Mouse (Mus musculus) adrenal gland, postnatal 4 days (tissue): ENCODE measurements at regions not wholly inside any gene's neighbourhood (a gene's known extent, or its start where the extent isn't known, plus 50 kb on each side); places are given as distances from the start of the nearest gene placed in this dataset.

ENCODE experiments used
- DNase-seq, 2 experiments: peaks; one replicate each; pipeline ENCODE4 v3.0.0; 2021 to 2022; ENCODE audit warnings: low spot score in 2 of 2, mixed read lengths in 2 of 2

DNA sequence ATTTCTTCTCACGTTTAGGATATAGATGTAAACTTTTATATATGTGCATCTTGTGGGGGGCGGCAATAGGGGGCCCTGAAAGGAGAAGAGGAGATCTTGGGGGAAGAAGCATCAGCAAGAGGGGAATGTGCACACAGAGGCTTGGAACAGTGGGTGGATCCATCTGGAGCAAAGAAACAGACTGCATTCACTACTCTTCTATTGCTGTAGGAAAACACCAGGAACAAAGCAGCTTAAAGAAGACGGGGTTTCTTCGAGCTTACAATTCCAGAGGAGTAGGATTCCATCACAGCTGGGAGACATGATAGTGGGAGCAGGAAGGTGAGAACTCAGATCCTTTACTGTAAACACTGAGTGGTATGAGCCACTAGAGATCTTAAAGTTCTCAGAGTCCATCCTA, 444.9 kb upstream of the BB014433 start:
- no peak for DNase-seq

- DNase-seq = no peak
Observed at GRCm38 (mm10) chr8:15487579-15487978, 441.7 kb upstream of the BB014433 start.

GRCm38 (mm10) chr8:15470561-15470960, 424.7 kb upstream of the BB014433 start:
- no peak for DNase-seq

DNA sequence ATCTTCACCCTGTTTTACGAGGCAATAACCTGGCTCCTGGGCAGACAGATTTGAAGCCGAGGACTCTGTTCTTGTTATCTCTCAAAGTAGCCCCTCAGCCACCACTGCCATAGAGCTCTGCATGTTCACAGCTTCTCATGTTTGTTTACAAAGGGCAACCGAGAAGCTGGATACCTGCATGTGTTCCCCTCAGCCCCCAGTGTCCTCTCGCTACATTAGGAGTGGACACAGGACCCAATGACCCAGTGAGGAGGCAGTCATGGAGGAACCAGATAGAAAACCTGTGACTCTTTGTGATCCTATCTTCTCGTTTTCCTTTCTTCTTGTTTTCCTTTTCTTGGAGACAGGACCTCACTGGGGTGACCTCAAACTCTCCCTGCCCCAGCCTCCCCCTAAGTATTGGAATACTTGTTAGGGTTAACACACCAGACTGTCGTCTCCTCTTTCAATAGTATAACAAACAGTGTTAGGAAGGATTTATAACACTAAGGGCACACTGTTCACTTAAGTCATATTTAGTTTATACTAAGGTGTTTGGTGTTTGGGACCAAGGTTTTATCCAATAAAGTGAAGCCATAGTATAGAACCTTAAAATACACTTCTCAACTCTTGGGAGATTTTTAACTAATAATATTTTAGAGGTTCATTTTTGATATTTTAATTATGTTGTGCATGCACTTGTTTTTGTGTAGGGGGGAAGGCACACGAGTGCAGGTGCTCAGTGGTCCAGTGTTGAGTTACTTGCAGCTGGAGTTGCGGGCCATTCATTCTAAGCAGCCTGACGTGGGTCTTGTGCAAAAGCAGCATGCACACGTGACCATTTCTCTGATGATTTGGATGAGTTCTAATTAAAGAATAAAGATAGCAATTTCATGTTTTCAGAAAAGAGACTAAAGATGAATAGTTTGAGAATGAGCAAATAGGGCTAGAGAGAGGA, 422.9 kb upstream of the BB014433 start:
- DNase-seq = no peak

DNA sequence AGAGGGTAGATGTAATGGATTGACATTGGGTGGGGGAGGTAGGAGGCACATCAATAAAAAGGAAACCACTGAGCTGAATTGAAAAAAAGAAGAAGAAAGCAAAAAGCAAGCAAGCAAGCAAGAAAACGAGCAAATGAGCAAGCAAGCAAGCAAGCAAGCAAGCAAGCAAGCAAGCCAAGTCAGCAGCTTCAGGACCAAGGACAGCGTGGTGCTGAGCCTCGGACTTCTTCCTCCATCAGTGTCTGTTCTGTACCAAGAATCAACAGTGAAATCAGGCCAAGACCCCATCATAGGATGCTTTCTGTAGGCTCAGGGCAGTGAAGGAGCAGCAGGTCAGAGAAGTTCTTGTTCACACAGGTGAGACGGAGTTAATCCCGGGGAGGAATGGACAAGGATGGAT, 392.7 kb upstream of the BB014433 start:
- DNase-seq = peak in 1 of 2 experiments; percentile 7

DNA sequence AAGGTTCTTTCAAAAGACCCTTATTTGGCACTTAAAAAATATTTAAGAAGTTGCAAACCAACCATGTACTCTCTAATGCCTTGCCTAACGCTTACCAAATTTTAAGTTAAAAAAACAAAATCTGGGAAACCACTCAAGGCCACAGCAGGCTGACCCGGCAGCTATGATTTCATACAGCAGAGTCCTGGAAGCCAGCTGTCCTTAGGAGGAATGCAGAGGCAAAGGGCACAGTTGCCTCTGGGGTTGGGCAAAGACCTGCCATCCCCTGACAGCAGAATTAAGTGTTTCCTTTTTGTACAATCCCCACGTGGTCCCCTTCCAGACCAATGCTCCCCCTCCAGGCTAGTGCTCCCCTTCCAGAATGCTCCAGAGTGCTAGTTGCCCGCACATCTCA, 348.8 kb upstream of the BB014433 start:
- no peak for DNase-seq

- DNase-seq = no peak
Observed at GRCm38 (mm10) chr8:15393936-15394721, 348.3 kb upstream of the BB014433 start.

- no peak for DNase-seq
Observed at GRCm38 (mm10) chr8:15392056-15392455, 346.2 kb upstream of the BB014433 start.

GRCm38 (mm10) chr8:15388791-15389190, 342.9 kb upstream of the BB014433 start:
- no peak for DNase-seq

- DNase-seq = no peak
Observed at GRCm38 (mm10) chr8:15367063-15367462, 321.2 kb upstream of the BB014433 start.

DNA sequence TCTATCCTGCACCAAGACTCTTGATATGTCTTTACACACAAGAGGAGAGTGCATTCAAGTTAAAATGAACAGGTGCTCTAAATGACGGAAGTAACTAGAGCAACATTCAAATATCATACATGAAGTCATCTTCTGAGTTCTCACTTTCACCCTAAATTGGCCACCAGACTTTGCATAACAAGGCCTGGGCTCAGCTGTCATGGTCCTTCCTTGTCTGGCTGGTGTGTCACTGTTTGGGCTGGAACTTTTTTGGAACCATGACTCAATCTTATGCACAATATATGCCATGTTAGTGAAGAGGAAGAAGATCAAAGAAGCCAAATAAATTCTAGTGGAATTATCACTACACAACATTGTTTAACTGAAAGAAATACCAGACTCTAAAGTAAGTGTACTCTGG, 318.7 kb upstream of the BB014433 start:
- DNase-seq = no peak

DNA sequence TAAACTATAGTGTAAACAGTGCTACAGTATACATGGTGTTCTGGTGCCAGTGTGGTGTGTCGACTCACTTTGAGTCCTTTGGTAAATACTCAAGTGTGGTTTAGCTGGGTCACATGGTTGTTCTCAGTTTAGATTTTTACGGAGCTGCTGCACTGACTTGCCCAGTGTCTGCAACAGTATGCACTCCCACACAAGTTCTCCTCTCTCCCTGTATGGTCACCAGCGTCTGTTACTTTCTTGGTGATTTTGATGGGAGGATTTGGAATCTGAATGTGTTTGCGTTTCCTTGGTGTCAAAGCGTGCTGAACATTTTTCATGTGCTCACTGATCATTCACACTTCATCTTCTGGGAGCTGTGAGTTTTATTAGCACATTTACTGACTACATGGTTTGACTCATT, 298.3 kb upstream of the BB014433 start:
- DNase-seq = no peak

GRCm38 (mm10) chr8:15343616-15344015, 297.7 kb upstream of the BB014433 start:
- DNase-seq = no peak

- no peak for DNase-seq
Observed at GRCm38 (mm10) chr8:15334532-15334931, 288.7 kb upstream of the BB014433 start.

DNA sequence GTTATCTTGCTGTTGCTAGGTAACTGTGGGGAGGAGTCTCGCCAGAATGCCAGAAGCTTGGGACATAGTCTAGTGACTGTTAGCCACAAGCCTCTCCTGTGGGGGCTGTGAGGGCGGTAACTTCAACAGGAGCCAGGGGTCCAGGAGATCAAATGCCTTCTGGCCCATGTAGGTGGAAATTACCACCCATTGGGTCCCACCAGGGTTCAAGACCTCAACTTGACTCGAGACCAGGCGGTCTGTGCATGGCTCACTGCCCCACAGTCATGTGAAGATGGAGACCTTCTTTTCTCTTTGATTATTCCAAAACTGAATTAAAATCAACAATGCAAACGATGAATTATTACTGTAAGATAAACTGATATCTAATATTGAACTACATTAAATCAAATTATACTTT, 281.4 kb upstream of the BB014433 start:
- DNase-seq = no peak

DNA sequence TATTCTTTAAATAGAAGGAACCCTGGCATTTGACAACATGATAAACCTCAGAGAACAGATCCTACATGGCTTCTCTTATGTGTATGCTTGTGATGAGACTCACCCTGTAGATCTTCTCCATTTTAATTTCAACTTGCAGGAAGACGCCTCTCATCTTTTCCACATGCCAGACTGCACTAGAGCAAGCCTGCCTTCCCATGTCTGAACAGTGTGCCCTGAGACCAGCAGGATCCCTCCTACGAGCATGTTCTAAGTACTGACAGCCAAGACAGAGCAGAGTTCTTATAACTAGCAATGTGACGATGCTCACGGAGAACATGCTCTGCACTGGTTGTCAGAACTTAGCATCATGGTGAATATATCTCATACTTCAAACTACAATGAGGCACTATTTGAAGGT, 277.5 kb upstream of the BB014433 start:
- DNase-seq = no peak

DNA sequence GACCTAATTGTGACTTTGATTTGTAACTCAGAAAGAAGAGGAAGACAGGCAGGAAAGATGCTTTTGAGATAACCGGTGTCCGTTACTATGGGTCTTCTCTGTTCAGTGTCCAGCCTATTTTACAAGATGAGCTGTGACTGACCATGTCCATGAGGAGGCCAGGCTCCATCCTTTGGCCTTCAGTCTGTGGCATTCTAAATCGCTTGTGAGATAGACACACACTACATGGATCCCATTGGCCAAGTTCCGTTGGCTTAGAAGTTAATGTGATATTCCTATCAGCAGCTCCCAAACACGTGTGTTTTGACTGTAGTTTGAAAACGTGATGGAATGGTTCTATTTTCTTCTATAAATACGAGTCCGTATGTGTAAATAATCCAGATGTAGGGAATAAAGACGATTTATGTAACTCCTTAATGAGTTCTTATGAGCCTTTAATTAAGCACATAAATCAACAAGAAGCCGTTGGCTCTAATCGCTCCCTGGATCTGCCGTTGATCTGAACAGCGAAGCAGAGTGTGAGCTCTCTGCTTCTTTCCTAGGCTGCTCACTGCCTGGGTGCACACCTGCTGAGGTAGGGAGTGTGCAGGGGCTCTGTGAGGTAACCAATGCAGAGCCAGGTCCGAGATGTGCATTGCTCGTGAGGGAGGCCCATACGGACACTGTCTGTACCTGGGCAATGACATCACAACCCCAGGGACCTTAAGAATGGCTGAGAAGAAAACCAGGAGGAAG, 272.4 kb upstream of the BB014433 start:
- DNase-seq = no peak

DNA sequence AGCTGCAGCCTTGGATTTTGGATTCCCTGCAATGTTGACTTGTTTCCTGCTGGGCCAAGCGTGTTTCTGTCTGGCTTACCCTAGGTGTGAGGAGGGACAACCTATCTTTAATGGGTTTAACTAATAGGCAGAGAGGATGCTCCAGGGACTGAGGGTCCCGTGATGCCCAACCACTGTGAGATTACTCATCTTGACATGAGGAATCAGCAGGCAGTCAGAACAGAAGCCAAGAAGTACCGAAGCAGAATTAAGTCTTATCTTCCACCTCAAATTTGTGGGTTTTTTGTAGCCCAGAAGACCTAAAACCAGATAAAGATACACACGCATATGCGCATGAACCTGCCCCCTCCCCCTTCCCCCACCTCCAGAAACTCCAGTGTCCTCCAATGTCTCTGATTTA, 267.6 kb upstream of the BB014433 start:
- DNase-seq = no peak

DNA sequence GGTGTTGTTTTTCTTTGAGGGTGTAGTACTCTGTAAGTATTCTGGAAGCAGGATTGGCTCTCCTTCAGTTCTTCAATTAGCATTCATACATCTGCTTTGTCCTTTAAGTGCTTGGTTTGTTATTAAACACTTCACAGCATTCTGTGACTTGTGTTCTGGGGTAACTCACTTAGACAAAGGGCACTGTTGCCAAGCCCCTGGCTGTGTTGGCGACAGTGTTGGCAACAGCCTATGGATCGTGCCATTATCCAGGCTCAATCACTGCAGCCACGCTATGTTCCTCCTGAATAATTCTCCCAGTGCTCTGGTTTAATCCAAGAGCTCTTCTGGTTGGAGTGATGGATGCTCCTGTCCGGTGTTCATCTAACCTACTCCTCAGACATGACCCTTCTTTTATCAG, 265.6 kb upstream of the BB014433 start:
- DNase-seq = no peak

- DNase-seq = no peak
Observed at GRCm38 (mm10) chr8:15311045-15311444, 265.2 kb upstream of the BB014433 start.

DNA sequence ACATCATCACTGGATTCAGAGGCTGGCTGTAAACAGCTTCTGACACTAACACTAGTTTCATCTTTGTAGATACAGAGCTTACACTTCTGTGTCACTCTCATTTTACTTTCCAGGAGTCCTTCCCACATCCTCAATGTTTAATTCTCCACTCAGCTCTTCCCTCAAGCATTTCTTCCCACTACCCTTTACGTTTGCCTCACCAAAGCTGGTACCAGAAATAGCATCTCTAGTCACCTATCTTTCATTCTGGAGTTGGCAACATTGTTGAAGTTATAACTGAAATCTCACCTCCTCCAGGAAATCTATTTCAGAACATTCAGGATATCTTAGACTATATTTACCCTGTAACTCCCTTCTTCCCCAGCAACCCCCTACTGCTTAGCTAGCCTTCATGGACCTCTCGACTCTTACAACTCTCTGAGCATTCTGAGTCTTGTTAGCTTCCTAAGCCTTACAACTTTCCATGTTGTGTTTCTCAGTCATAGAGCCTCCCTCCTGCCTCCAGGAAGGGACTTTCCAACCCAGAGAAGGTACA, 258.3 kb upstream of the BB014433 start:
- DNase-seq = no peak
